Mouse (Mus musculus): ENCODE results near the gene Tpra1.

DNA sequence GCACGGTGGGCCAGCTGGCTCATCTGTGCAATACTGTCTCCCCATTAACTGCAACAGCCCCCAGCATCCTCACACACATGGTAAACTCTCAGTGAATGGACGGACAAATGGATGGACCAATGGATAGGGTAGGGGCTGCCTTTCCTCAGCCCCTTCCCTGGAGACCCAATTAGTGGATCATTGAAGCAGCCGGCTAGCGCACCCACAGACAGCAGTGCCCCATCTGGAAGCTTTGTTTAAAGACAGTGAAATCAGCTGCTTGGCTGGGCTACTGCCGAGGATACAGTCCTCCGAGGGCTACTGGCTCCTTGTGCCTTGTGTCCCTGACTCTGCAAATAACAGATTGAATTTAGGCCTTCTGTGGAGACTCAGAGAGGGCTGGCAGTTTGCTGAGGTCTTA lies 27.4 kb downstream of the Tpra1 start:
- TF ChIP-seq CTCF (IDR thresholded peaks at IDR 0.05; ENCODE audit: extremely low read depth, insufficient read depth, insufficient read length, insufficient replicate concordance) (no peak), POLR2A (IDR thresholded peaks at IDR 0.05; ENCODE audit: low read depth, low read length) (no peak)

All from spleen, adult 2 months (tissue).